Mouse (Mus musculus) spleen, adult 2 months (tissue): ENCODE data around the gene Brd3os. TPM values are rescaled to one million over a fixed set of nuclear protein-coding genes. Genes with fewer than 3 reads are reported as not detected.

Experiments
- DNase-seq, 2 experiments: peaks; one replicate each; pipeline versions ENCODE4 v3.0.0 to v3.0.0-alpha.2; 2012 to 2021; ENCODE audit warnings: low spot score in 2 of 2, low read depth in 1 of 2
- H3K27ac ChIP-seq: fragments of 200-500 bp; 2 replicates; pipeline ENCODE4 v1.5.1; 2012; ENCODE audit warnings: low read length, inconsistent platforms; ENCODE audit not compliant: insufficient read depth
- H3K27me3 ChIP-seq: fragments of 200-500 bp; 2 replicates; pipeline ENCODE4 v1.6.1; 2012; ENCODE audit warnings: mild to moderate bottlenecking, moderate library complexity, low read length, inconsistent platforms; ENCODE audit not compliant: control insufficient read depth, insufficient read depth
- H3K36me3 ChIP-seq: fragments of 200-500 bp; 2 replicates; pipeline ENCODE4 v1.6.1; 2012; ENCODE audit warnings: mild to moderate bottlenecking, low read length, inconsistent platforms; ENCODE audit not compliant: control insufficient read depth, insufficient read depth
- H3K4me1 ChIP-seq: fragments of 200-500 bp; 2 replicates; pipeline ENCODE4 v1.6.1; 2011; ENCODE audit warnings: inconsistent platforms; ENCODE audit not compliant: control insufficient read depth, insufficient read depth, insufficient read length
- H3K4me3 ChIP-seq: fragments of 200-500 bp; 2 replicates; pipeline ENCODE4 v1.5.1; 2011; ENCODE audit warnings: mild to moderate bottlenecking, inconsistent platforms; ENCODE audit not compliant: insufficient read depth, insufficient read length; ENCODE audit errors: extremely low read depth
- CTCF ChIP-seq: fragments of 200-500 bp; IDR thresholded peaks from 2 replicates; pipeline ENCODE4 v1.5.1; 2011; ENCODE audit warnings: mild to moderate bottlenecking, inconsistent platforms; ENCODE audit not compliant: insufficient read depth, insufficient read length, insufficient replicate concordance; ENCODE audit errors: extremely low read depth
- POLR2A ChIP-seq: fragments of 200-500 bp; IDR thresholded peaks from 2 replicates; pipeline ENCODE4 v1.6.1; 2011; ENCODE audit warnings: low read depth, low read length, inconsistent platforms
- WGBS: fragments of 180-500 bp; shearing (Covaris S2); methylation state at CpG from one replicate; pipeline ENCODE4 v1.1.7; 2018; 5-methylcytosine and 5-hydroxymethylcytosine counted together
- polyA plus RNA-seq: library from polyadenylated mRNA; depleted of rRNA; stranded (reverse); fragments of >200 nt; gene quantifications from 2 replicates; pipeline ENCODE4 v1.2.3, GENCODE M21; 2012

Gene Brd3os
- polyA plus RNA-seq, 1 experiment, result 1.8 TPM

- Histone ChIP-seq H3K27ac (peak overlapping the region; percentile 87), H3K27me3 (no peaks in the 10 kb centered on the region), H3K4me1 (peaks cover 75% of the 10 kb centered on the region), H3K4me3 (no peak overlapping the region), H3K36me3 (no peaks in the 10 kb centered on the region)
- no peak for TF ChIP-seq POLR2A
- TF ChIP-seq CTCF, result no peak
- peak in 1 of 2 experiments; percentile 27 for DNase-seq
- 43% methylated on average over 16 of the region's 16 CpGs for WGBS
These were observed 28.0 kb upstream of the Brd3os start for GRCm38 (mm10) chr2:27413936-27414657.

DNA sequence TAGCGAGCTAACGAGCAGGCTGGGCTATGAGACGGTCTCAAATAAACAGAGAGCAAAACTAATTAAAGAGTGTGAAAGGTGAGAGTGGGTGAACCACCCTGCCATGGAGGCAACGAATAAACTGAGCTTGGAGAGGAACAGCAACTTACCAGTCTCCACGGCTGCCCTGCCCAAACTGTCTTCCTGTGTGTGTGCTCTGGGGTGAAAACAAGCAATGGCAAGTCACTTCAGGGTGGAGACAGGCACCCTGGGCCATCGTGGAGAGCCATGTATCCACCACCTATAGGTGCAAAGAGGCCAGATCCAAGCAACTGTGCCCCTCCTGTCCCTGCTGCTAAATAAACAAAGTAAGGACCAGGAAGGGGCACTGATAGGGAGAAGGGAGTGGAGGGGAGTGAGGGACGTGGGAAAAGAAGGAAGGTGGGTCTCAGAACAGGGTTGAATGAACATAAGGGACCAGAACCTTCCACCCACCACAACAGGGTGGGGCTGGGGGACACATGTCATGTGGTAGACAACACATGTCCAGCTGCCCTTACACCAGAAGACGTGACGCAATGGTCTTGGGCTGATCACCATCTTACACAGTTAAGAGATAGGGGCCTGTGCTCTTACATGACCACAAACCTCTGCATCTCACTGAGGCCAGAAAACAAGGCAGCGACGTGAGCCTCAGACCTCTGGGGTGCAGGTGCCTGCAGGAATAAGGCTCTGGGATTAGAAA is 26.9 kb upstream of the Brd3os start:
- peak overlapping the region; percentile 87 for H3K27ac ChIP-seq
- H3K27me3 ChIP-seq, result no peaks in the 10 kb centered on the region
- peak in 1 of 2 experiments; percentile 58 for DNase-seq
- H3K36me3 ChIP-seq, result no peaks in the 10 kb centered on the region
- 53% methylated on average over 11 of the region's 11 CpGs for WGBS
- peaks cover 72% of the 10 kb centered on the region for H3K4me1 ChIP-seq
- TF ChIP-seq POLR2A (peak; percentile 19), CTCF (no peak)
- peak overlapping the region; percentile 9; the same call in 1 of the 2 replicates for H3K4me3 ChIP-seq

DNA sequence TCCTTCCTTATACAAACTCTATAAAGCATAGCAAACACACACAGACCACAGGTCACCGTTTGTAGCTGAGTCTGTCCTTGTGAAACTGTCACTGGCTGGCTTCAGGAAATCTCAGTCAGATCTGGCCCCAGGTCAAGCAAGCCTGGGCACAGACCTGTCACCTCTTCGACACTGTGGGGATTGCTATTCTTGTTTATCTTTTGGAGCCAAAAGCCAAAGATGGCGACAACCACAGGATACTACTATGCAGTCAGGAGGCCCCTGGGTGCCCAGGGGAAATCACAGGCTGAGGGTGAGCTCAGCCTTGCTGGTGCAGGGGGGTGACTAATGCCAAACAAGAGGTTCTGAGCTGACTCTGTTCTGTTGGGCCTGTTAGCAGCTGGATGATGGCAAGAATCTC is 25.7 kb upstream of the Brd3os start:
- DNase-seq, result no peak
- 20% methylated on average over 3 of the region's 3 CpGs for WGBS
- no peak overlapping the region for H3K4me3 ChIP-seq

GRCm38 (mm10) chr2:27417648-27418153 is 24.4 kb upstream of the Brd3os start:
- TF ChIP-seq POLR2A (no peak), CTCF (no peak)
- no peaks in the 10 kb centered on the region for H3K27me3 ChIP-seq
- DNase-seq, result no peak
- peak overlapping the region; percentile 50 for H3K27ac ChIP-seq
- WGBS, result 41% methylated on average over 5 of the region's 5 CpGs
- no peaks in the 10 kb centered on the region for H3K36me3 ChIP-seq
- H3K4me3 ChIP-seq, result no peak overlapping the region; the same call in 1 of the 2 replicates
- peaks cover 59% of the 10 kb centered on the region for H3K4me1 ChIP-seq

More for the DNA sequence above, 25.7 kb upstream of the Brd3os start:
- TF ChIP-seq POLR2A (no peak), CTCF (no peak)
- H3K36me3 ChIP-seq, result no peaks in the 10 kb centered on the region
- peaks cover 67% of the 10 kb centered on the region for H3K4me1 ChIP-seq
- peak overlapping the region; percentile 62 for H3K27ac ChIP-seq
- no peaks in the 10 kb centered on the region for H3K27me3 ChIP-seq

DNA sequence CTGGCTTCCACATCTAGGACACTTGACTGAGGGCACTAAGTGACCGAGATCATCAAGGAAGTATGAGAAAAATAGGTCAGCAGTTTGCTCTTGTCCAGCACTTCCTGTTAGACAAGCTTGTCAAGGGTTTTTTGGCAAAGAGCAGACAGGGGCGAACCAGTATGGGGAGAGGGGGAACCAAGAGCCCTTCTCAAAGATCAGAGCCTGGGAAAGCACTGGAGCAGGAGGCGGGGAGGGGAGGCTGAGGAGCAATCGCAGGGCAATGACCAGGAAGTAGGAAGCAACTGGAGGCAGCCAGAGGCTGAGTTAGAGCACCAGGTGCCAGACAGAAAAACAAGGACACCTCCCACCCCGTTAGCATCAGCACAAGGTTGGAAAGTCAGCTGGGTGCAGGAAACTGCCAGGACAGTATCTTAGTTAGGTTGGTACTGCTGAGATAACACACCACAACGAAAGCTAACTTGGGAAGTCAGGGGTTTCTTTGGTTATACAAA is 23.5 kb upstream of the Brd3os start:
- peaks cover 56% of the 10 kb centered on the region for H3K4me1 ChIP-seq
- DNase-seq, result no peak

DNA sequence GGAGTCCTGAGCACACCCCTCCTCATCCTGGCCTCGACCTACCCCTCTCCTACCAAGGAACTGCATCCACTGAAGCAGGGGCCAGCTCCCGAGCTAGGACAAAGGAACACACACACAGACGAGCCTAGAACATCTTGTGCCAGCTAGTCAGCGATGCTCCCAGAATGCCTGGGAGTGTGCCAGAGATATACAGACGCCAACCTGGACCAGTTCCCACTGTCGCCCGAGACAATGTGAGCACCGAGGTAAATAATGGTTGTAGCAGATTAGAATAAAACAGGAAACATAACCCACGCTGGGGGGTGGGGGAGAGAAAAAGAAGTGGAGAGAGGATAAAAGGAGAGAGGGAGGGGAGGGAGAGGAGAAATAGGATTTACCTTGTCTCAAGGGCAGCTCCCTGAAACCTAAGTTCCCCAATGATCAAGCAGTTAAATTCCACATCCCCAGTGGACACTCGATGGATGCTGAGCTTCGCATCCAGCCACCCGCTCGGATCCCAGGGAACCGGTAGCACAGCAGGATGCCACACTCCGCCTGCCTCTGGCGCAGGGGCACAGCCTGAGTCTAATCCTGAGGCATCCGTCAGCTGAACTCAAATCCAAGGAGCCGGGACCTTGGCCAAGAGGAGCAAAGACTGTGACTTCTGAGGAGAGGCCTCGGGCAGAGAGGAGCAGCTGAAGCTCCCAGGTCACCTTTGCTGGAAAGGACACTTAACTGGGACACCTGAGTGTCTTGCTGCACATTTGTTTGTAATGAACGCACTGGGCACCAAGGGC is 20.6 kb upstream of the Brd3os start:
- Histone ChIP-seq H3K36me3 (no peaks in the 10 kb centered on the region), H3K4me1 (peaks cover 40% of the 10 kb centered on the region), H3K27me3 (no peaks in the 10 kb centered on the region), H3K27ac (no peak overlapping the region), H3K4me3 (no peak overlapping the region)
- 78% methylated on average over 20 of the region's 20 CpGs for WGBS
- no peak for TF ChIP-seq POLR2A
- no peak for TF ChIP-seq CTCF
- no peak for DNase-seq

More for the DNA sequence above, 23.5 kb upstream of the Brd3os start:
- peak overlapping the region; percentile 50 for H3K27ac ChIP-seq
- 28% methylated on average over 6 of the region's 6 CpGs for WGBS
- H3K4me3 ChIP-seq, result no peak overlapping the region
- H3K36me3 ChIP-seq, result no peaks in the 10 kb centered on the region
- TF ChIP-seq CTCF (no peak), POLR2A (no peak)
- no peaks in the 10 kb centered on the region for H3K27me3 ChIP-seq
